Mouse (Mus musculus): ENCODE measurements around the gene Chd9.

The Chd9 gene

GRCm38 (mm10) chr8:90839725-90840714, 11.9 kb downstream of the Chd9 start:
- no peak for DNase-seq

GRCm38 (mm10) chr8:90841321-90841720, 13.2 kb downstream of the Chd9 start:
- DNase-seq = no peak

DNA sequence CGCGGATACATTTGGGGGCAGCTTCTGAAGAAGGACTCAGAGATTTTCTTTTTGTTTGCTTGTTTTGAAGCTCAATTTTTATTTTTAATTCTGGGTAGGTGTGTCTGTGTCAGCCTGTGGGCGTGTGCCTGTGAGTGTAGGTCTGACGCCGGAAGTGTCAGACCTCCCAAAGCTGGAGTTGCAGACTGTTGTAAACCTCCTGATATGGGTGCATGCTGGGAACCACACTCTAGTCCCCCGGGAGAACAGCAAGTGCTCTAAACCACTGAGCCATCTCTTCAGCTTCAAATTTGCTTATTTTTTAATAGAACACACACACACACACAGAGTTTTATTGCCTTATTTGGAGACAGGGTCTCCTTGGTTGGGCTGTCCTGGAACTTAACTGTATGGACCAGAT, 15.0 kb downstream of the Chd9 start:
- no peak for DNase-seq

DNA sequence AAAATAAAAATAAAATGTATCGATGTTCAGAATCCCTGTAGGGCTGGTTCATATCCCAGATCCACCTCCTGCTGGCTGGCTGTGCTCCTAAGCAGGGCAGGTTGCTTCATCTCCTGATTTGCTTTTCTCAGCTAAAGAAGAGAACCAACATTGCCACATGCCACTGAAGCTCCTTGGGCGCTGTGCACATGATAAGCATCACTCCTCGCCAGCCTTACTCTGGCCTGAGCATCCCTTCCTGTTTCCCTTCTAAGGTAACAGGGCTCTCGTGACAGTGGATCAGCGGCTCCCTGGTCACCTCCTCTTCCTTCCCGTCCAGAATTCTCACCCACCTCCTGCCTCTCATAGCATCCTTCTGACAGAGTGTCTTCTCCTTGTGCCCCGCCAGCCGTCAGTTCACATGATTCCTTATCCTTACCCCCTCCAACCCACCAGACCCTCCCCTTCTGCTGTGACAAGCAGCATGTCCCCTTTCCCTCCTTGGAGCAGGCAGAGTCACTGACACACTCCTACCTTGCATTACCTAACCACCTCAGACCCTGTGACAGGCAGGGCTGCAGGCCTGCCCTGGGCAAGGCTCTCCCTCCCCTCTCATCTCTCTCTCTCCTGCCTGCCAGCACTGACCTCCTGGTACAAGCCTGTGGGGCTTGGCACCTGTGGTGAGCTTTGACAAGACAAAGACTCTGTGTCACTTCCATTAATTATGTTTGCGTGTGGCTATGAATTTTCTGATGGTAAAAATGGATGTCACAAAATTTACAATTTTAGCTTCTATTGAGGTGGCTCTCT, 16.2 kb downstream of the Chd9 start:
- DNase-seq = no peak

GRCm38 (mm10) chr8:90847980-90848379, 19.8 kb downstream of the Chd9 start:
- no peak for DNase-seq

- DNase-seq = no peak
Observed at GRCm38 (mm10) chr8:90849462-90850050, 21.4 kb downstream of the Chd9 start.

DNA sequence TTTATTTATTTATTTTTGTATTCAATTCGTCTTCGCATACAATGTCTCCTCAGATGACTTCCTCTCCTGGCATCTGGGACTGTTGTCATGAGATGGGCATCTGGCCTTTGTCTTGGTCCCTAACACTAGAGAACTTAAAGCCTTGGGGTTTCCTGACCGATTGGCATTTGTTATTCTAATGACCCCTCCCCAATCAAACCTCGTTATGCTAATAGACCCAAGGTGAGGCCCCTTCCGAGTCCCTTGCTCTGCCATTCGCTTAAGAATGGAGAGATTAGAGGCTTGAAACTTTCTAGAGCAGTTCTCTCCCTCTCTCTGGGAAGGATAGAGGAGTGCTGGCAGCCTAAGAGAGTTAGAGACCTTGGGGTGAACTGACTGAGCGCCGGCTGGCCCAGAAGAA, 23.4 kb downstream of the Chd9 start:
- DNase-seq = no peak

- no peak for DNase-seq
Observed at GRCm38 (mm10) chr8:90853971-90854670, 26.0 kb downstream of the Chd9 start.

DNA sequence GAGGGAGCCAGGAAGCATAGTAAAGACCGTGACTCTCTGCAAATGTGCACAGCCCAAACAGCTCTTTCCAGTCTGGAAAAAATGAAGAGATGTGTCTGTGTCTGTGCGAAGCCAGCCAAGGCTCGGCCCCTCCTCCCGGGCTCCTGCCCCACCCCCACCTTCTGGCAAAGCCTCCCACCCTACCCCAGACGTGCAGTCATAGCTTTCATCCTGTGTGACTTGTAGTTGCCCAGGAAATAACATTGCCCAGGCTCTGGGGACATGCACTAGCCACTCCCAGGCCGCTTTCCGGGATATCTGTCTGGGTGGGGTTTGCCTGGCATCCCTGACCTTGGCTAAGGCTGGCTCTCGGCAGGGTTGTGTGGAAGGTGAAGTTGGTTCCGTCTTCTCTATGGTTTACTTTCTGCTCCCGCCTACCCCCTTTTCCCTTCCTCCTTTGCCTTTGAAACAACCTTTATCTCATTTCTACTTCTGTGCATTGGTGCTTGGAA, 26.6 kb downstream of the Chd9 start:
- no peak for DNase-seq

DNA sequence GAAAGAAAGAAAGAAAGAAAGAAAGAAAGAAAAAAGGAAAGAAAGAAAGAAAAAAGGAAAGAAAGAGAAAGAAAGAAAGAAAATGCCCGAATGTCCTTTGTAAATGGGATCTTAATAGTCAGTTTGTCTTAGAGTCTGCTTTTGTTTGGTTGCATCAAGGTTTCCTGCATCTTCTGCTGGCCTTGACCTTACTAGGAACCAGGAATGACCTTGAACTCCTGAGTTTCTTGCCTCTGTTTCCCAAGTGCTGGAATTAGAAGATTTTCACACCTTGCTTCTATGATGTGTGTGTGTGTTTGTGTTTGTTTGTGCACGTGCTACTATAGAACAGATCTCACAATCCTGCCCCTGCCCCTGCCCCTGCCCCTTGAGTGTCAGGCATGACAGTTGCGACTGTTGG, 28.0 kb downstream of the Chd9 start:
- no peak for DNase-seq

DNA sequence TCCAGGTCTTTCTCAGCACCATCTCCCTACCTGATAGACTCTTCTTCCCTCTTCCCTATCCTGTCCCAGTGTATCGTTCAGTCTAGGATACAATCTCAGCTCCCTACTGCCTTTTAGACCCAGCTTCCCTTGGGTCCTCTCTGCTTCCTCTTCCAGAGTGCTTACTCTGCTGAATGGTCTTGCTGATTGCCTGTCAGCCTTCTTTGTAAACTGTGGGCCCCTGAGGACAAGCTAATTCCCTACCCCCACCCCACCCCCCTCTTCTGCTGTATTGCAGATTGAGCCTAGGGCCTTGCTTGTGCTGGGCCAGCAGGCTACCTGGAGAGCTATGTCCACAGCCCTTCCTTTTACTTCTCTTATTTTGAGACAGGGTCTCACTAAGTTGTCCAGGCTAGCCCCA, 28.8 kb downstream of the Chd9 start:
- no peak for DNase-seq

GRCm38 (mm10) chr8:90858071-90858470, 29.9 kb downstream of the Chd9 start:
- DNase-seq = no peak

- DNase-seq = peak; percentile 19
Observed at GRCm38 (mm10) chr8:90861266-90861944, 33.3 kb downstream of the Chd9 start.

DNA sequence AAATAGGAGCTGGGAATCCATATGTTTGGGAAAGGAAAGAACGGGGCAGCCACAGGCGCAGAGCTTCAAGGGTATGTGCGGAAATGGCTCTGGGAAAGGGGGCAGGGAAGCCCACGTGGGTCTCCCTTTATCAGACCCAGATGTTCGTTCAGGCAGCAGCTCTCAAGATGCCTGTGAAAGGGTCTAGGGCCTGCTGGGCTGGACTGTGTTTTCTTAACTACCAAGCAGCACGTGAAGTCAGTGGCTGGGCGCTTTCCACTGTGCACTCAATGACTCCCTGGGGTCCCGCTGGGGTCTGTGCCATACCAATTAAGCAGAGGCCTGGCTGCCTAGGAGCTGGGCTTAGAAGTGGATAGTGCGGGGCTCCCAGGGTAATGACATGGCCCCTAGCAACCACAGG, 33.9 kb downstream of the Chd9 start:
- peak; percentile 20 for DNase-seq

- DNase-seq = no peak
Observed at GRCm38 (mm10) chr8:90867061-90867460, 38.9 kb downstream of the Chd9 start.

- DNase-seq = no peak
Observed at GRCm38 (mm10) chr8:90867911-90868310, 39.8 kb downstream of the Chd9 start.

DNA sequence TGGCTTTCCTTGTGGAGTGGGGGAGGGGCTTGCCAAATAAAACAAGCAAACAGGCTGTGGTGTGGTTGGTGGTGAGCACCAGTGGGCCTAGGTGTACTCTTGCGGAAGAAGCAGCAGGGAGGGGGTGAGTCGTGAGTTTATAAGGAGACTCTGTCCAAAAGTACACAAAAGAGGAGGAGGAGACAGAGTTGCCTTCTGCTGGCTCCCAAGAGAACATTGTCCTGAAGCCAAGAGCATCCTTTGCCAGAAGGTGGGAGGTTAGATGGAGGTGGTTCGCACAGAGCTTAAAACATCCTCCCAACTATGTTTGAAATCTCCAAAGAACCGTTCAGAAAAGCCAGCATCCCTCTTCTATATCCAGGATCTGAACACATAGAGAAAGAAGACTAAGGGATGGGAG, 40.2 kb downstream of the Chd9 start:
- DNase-seq = no peak

GRCm38 (mm10) chr8:90869071-90869919, 41.1 kb downstream of the Chd9 start:
- DNase-seq = no peak

DNA sequence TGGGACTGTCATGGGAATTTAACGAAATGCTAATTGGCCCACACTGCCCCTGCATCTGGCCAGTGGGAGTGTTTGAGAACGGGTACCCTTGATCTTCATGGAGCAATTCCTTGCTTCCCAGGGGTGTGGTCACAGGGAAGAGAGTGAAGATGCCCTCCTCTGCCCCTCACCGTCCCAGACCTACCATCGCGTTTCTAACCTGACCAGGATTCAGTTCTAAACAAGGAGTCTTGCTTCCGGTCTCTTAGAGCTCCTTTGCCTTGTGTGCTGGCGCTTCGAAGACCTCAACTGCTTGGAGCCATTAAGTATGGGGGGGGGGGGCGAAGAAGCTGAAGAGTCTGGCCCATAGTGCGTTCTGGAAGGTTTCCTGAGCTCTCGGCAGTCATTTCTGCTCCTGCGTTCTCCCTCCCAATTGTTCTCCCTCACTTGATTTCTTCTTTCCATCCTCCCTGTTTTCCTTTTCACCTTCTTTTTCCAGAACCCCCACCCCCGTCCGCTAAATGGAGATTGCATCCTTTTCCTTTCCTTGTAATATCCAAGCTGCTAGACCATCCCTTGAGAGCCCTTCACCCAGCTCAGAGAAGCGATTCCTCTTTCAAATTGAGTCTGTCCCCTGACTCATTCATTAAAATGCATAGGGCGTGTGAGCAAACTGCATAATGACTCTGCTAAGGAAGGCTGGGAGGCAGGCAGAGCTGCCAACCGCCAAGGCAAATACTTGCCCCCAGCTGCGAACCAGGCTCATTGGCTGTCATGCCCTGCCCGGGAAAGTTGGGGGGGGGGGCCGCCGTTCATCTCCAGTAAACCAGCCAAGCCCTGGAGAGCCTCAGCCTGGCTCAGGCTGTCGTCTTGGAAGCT, 42.0 kb downstream of the Chd9 start:
- no peak for DNase-seq

All from thymus, postnatal 4 days (tissue).